Mouse (Mus musculus) MEL (cell line): Measurements from ENCODE around the gene 4930578G10Rik. TPM values are rescaled to one million over a fixed set of nuclear protein-coding genes. Genes with fewer than 3 reads are reported as not detected.

ENCODE experiments used
- DNase-seq: peaks from one replicate; pipeline ENCODE4 v3.0.0; 2011; ENCODE audit warnings: low read depth, low spot score
- H3K27ac ChIP-seq: 2 replicates; pipeline ENCODE4 v1.5.1; 2012; ENCODE audit warnings: low read depth, mild to moderate bottlenecking, control low read depth, low read length, moderate library complexity; ENCODE audit not compliant: control insufficient read depth
- H3K27me3 ChIP-seq, 2 experiments: fragments of 150-350 bp in 1 of 2; sonication (generic) in 1 of 2; 2 replicates each; pipeline ENCODE4 v1.6.1; 2012; ENCODE audit warnings: low read length in 2 of 2, mild to moderate bottlenecking in 2 of 2, improper control_type of control experiment in 1 of 2, moderate library complexity in 1 of 2; ENCODE audit not compliant: insufficient read depth in 2 of 2, control insufficient read depth in 1 of 2
- H3K36me3 ChIP-seq, 2 experiments: 2 replicates each; pipeline ENCODE4 v1.6.1; 2012 to 2014; ENCODE audit warnings: low read length in 2 of 2, improper control_type of control experiment in 1 of 2, inconsistent platforms in 1 of 2, mild to moderate bottlenecking in 1 of 2; ENCODE audit not compliant: insufficient read depth in 2 of 2, control insufficient read depth in 1 of 2
- H3K4me1 ChIP-seq, 2 experiments: fragments of 150-350 bp in 1 of 2; sonication (generic) in 1 of 2; 2 replicates each; pipeline ENCODE4 v1.6.1; 2012; ENCODE audit warnings: low read length in 2 of 2, improper control_type of control experiment in 1 of 2, mild to moderate bottlenecking in 1 of 2; ENCODE audit not compliant: insufficient read depth in 2 of 2, control insufficient read depth in 1 of 2
- H3K4me3 ChIP-seq, 2 experiments: fragments of 150-350 bp in 1 of 2; sonication (generic) in 1 of 2; 2 replicates each; pipeline ENCODE4 v1.5.1; 2012; ENCODE audit warnings: low read depth in 2 of 2, low read length in 2 of 2, mild to moderate bottlenecking in 2 of 2, moderate library complexity in 2 of 2, control low read depth in 1 of 2, improper control_type of control experiment in 1 of 2; ENCODE audit not compliant: control insufficient read depth in 1 of 2, insufficient read depth in 1 of 2
- H3K79me2 ChIP-seq: 2 replicates; pipeline ENCODE4 v1.6.1; 2012; ENCODE audit warnings: mild to moderate bottlenecking, low read length, moderate library complexity; ENCODE audit not compliant: control insufficient read depth, poor library complexity, insufficient read depth
- H3K9ac ChIP-seq: 2 replicates; pipeline ENCODE4 v1.6.1; 2012; ENCODE audit warnings: low read depth, mild to moderate bottlenecking, control low read depth, low read length, moderate library complexity; ENCODE audit not compliant: control insufficient read depth, poor library complexity, severe bottlenecking
- H3K9me3 ChIP-seq: fragments of 150-350 bp; sonication (generic); replicated peaks from 2 replicates; pipeline ENCODE4 v1.6.1; 2012; ENCODE audit warnings: mild to moderate bottlenecking, low read length, improper control_type of control experiment, moderate library complexity; ENCODE audit not compliant: insufficient read depth
- BHLHE40 ChIP-seq: IDR thresholded peaks from 2 replicates; pipeline ENCODE4 v1.6.1; 2012; ENCODE audit warnings: low read depth, mild to moderate bottlenecking, inconsistent platforms, low read length, improper control_type of control experiment, borderline replicate concordance
- CHD1 ChIP-seq: IDR thresholded peaks from 2 replicates; pipeline ENCODE4 v1.6.1; 2012; ENCODE audit warnings: low read depth, mild to moderate bottlenecking, inconsistent platforms, low read length, improper control_type of control experiment
- CTCF ChIP-seq, 3 experiments: IDR thresholded peaks in 2 of 3; conservative IDR thresholded peaks in 1 of 3; 2 replicates each; pipeline ENCODE4 v1.5.1; 2011 to 2012; ENCODE audit warnings: low read length in 3 of 3, low read depth in 2 of 3, mild to moderate bottlenecking in 2 of 3, improper control_type of control experiment in 1 of 3, inconsistent platforms in 1 of 3, mixed read lengths in 1 of 3, moderate library complexity in 1 of 3; ENCODE audit not compliant: control insufficient read depth in 1 of 3, insufficient read depth in 1 of 3, poor library complexity in 1 of 3, severe bottlenecking in 1 of 3
- EP300 ChIP-seq, 2 experiments: IDR thresholded peaks; 2 replicates each; pipeline ENCODE4 v1.6.1; 2011; ENCODE audit warnings: improper control_type of control experiment in 2 of 2, low read length in 2 of 2, low read depth in 1 of 2, mild to moderate bottlenecking in 1 of 2
- ETS1 ChIP-seq: IDR thresholded peaks from 2 replicates; pipeline ENCODE4 v1.6.1; 2012; ENCODE audit warnings: low read depth, mild to moderate bottlenecking, inconsistent platforms, low read length, improper control_type of control experiment, moderate library complexity
- GATA1 ChIP-seq: IDR thresholded peaks from 2 replicates; pipeline ENCODE4 v1.6.1; 2011; ENCODE audit warnings: low read depth, low read length, improper control_type of control experiment
- HCFC1 ChIP-seq: IDR thresholded peaks from 2 replicates; pipeline ENCODE4 v1.6.1; 2012; ENCODE audit warnings: low read depth, mild to moderate bottlenecking, inconsistent platforms, low read length, improper control_type of control experiment, moderate library complexity
- MAFK ChIP-seq: IDR thresholded peaks from 2 replicates; pipeline ENCODE4 v1.6.1; 2011; ENCODE audit warnings: low read depth, mild to moderate bottlenecking, low read length, improper control_type of control experiment, borderline replicate concordance
- MAX ChIP-seq: IDR thresholded peaks from 2 replicates; pipeline ENCODE4 v1.6.1; 2011; ENCODE audit warnings: low read length, improper control_type of control experiment
- MAZ ChIP-seq: IDR thresholded peaks from 2 replicates; pipeline ENCODE4 v1.6.1; 2012; ENCODE audit warnings: low read depth, mild to moderate bottlenecking, inconsistent platforms, low read length, improper control_type of control experiment
- MYC ChIP-seq: IDR thresholded peaks from 2 replicates; pipeline ENCODE4 v1.6.1; 2011; ENCODE audit warnings: low read depth, mild to moderate bottlenecking, low read length, improper control_type of control experiment, moderate library complexity
- NELFE ChIP-seq: IDR thresholded peaks from 2 replicates; pipeline ENCODE4 v1.6.1; 2011; ENCODE audit warnings: low read depth, low read length, improper control_type of control experiment
- NRF1 ChIP-seq: IDR thresholded peaks from 2 replicates; pipeline ENCODE4 v1.6.1; 2014; ENCODE audit warnings: low read depth, mild to moderate bottlenecking, inconsistent platforms, low read length, improper control_type of control experiment, moderate library complexity; ENCODE audit not compliant: poor library complexity, insufficient read depth, severe bottlenecking
- POLR2AphosphoS5 ChIP-seq: IDR thresholded peaks from 2 replicates; pipeline ENCODE4 v1.6.1; 2012; ENCODE audit warnings: low read depth, borderline replicate concordance, mild to moderate bottlenecking, inconsistent platforms, low read length, moderate library complexity, mixed read lengths
- SIN3A ChIP-seq: IDR thresholded peaks from 2 replicates; pipeline ENCODE4 v1.6.1; 2012; ENCODE audit warnings: low read length, improper control_type of control experiment, inconsistent platforms
- SMC3 ChIP-seq: IDR thresholded peaks from 2 replicates; pipeline ENCODE4 v1.6.1; 2011; ENCODE audit warnings: low read depth, low read length, improper control_type of control experiment
- TBP ChIP-seq: IDR thresholded peaks from 2 replicates; pipeline ENCODE4 v1.8.0; 2011; ENCODE audit warnings: low read depth, low read length, improper control_type of control experiment
- polyA plus RNA-seq, 2 experiments: library from polyadenylated mRNA; stranded (reverse) in 1 of 2; unstranded in 1 of 2; fragments of >175 nt in 1 of 2; fragments of >200 nt in 1 of 2; gene quantifications; 2 replicates each; pipeline versions ENCODE4 v1.2.1 to v1.2.4; 2012; ENCODE audit warnings: low replicate concordance in 2 of 2, low read depth in 1 of 2; ENCODE audit not compliant: insufficient read length in 2 of 2, insufficient read depth in 1 of 2, missing spikeins in 1 of 2
- total RNA-seq: library from RNA; depleted of rRNA; stranded (reverse); fragments of 300-350 nt; gene quantifications from 2 replicates; pipeline ENCODE4 v1.2.3, GENCODE M21; 2012; rRNA removed

Gene 4930578G10Rik
- total and polyA plus RNA-seq, 3 experiments, result not detected

- H3K27ac ChIP-seq, result no peak overlapping the region
- no peaks in the 10 kb centered on the region for H3K36me3 ChIP-seq
- no peaks in the 10 kb centered on the region for H3K4me1 ChIP-seq
- H3K79me2 ChIP-seq, result no peaks in the 10 kb centered on the region
- H3K9ac ChIP-seq, result no peak overlapping the region
- no peaks in the 10 kb centered on the region for H3K9me3 ChIP-seq
- no peak overlapping the region for H3K4me3 ChIP-seq
- DNase-seq, result no peak
- H3K27me3 ChIP-seq, result peaks cover 5 to 6% of the 10 kb centered on the region in 2 experiments
- TF ChIP-seq BHLHE40 (no peak), NRF1 (no peak), NELFE (no peak), ETS1 (no peak), HCFC1 (no peak), TBP (no peak), CTCF (IDR thresholded peaks at IDR 0.05 in 2 of 3, conservative IDR thresholded peaks at IDR 0.05 in 1 of 3; ENCODE audit: control insufficient read depth in 1 of 3, insufficient read depth in 1 of 3, low read depth in 2 of 3, low read length in 3 of 3, poor library complexity in 1 of 3, severe bottlenecking in 1 of 3) (no peak), MYC (no peak), CHD1 (no peak), SMC3 (no peak), MAFK (no peak), POLR2AphosphoS5 (no peak), MAX (no peak), GATA1 (no peak), EP300 (IDR thresholded peaks at IDR 0.05; ENCODE audit: low read depth in 1 of 2, low read length in 2 of 2) (no peak), SIN3A (no peak), MAZ (no peak)
These were observed 159.8 kb downstream of the 4930578G10Rik start for GRCm38 (mm10) chr4:42895118-42895517.

Other genes starting within 250 kb of the 4930578G10Rik start
- not detected in 2 replicates for gene Fam205a2, start 207.4 kb upstream of the 4930578G10Rik start, total RNA-seq
- not detected for gene Fam205a2, start 207.4 kb upstream of the 4930578G10Rik start, polyA plus RNA-seq
- not detected in 2 replicates for gene Gm10591, start 123.3 kb upstream of the 4930578G10Rik start, total RNA-seq
- not detected for gene Gm10591, start 123.3 kb upstream of the 4930578G10Rik start, polyA plus RNA-seq
- not detected in 2 replicates for gene Gm2564, start 105.8 kb upstream of the 4930578G10Rik start, total RNA-seq
- under 1 TPM in 1 of 2 experiments, not detected in 1; 0.13 TPM for gene Gm2564, start 105.8 kb upstream of the 4930578G10Rik start, polyA plus RNA-seq
- gene Ccl27b, start 80.3 kb upstream of the 4930578G10Rik start, total RNA-seq, result not detected in 2 replicates
- gene Ccl27b, start 80.3 kb upstream of the 4930578G10Rik start, polyA plus RNA-seq, result not detected
- gene Il11ra2, start 73.7 kb upstream of the 4930578G10Rik start, total RNA-seq, result not detected in 2 replicates
- under 1 TPM in 1 of 2 experiments, not detected in 1; 0.06 TPM for gene Il11ra2, start 73.7 kb upstream of the 4930578G10Rik start, polyA plus RNA-seq
- gene Ccl19, start 21.0 kb downstream of the 4930578G10Rik start, total RNA-seq, result not detected in 2 replicates
- under 1 TPM in 1 of 2 experiments, not detected in 1; 0.10 TPM for gene Ccl19, start 21.0 kb downstream of the 4930578G10Rik start, polyA plus RNA-seq
- not detected in 2 replicates for gene Ccl21a, start 38.4 kb downstream of the 4930578G10Rik start, total RNA-seq
- gene Ccl21a, start 38.4 kb downstream of the 4930578G10Rik start, polyA plus RNA-seq, result not detected
- gene Fam205a1, start 118.3 kb downstream of the 4930578G10Rik start, total RNA-seq, result not detected in 2 replicates
- under 1 TPM in 1 of 2 experiments, not detected in 1; 0.01 TPM for gene Fam205a1, start 118.3 kb downstream of the 4930578G10Rik start, polyA plus RNA-seq
- not detected in 2 replicates for gene Gm12394, start 121.2 kb downstream of the 4930578G10Rik start, total RNA-seq
- under 1 TPM in 1 of 2 experiments, not detected in 1; 0.10 TPM for gene Gm12394, start 121.2 kb downstream of the 4930578G10Rik start, polyA plus RNA-seq
- not detected in 2 replicates for gene Fam205c, start 138.7 kb downstream of the 4930578G10Rik start, total RNA-seq
- not detected for gene Fam205c, start 138.7 kb downstream of the 4930578G10Rik start, polyA plus RNA-seq
- 0.07 and 0.31 TPM in 2 replicates for gene Phf24, start 181.1 kb downstream of the 4930578G10Rik start, total RNA-seq
- gene Phf24, start 181.1 kb downstream of the 4930578G10Rik start, polyA plus RNA-seq, result under 1 TPM in 1 of 2 experiments, not detected in 1; 0.92 TPM
- 0.73 and 1.0 TPM in 2 replicates for gene Dnajb5, start 214.3 kb downstream of the 4930578G10Rik start, total RNA-seq
- gene Dnajb5, start 214.3 kb downstream of the 4930578G10Rik start, polyA plus RNA-seq, result 1 to 10 TPM in 1 of 2 experiments, not detected in 1; 1.8 TPM
- 0.54 and 0.65 TPM in 2 replicates for gene 1700022I11Rik, start 234.1 kb downstream of the 4930578G10Rik start, total RNA-seq
- gene 1700022I11Rik, start 234.1 kb downstream of the 4930578G10Rik start, polyA plus RNA-seq, result under 1 TPM in 1 of 2 experiments, not detected in 1; 0.39 TPM